16 mouse cellular contexts compared by ENCODE assay signal in genomic region chr1:33530491-33530890, GRCm38 (mm10).
"Had no signal": no experiment of that assay in that cellular context is flagged by ENCODE, and none has a peak within 500 bp of the region (broad histone marks: within the 10 kb centered on the region; RNA-seq: fewer than 3 reads in every experiment).

No protein-coding gene starts in this region.

- H3K9me3 ChIP-seq: liver, embryonic 15.5 days; midbrain, embryonic 12.5 days; neural tube, embryonic 13.5 days; neural tube, embryonic 15.5 days; stomach, embryonic 15.5 days had no signal

- H3K27ac ChIP-seq: midbrain, embryonic 12.5 days; stomach, embryonic 15.5 days; stomach, postnatal 0 days had no signal

- H3K4me1 ChIP-seq: stomach, embryonic 15.5 days had no signal

- H3K4me2 ChIP-seq: lung, embryonic 14.5 days; midbrain, embryonic 12.5 days; neural tube, embryonic 13.5 days; neural tube, embryonic 15.5 days; stomach, embryonic 15.5 days had no signal

- H3K36me3 ChIP-seq: liver, embryonic 15.5 days; midbrain, embryonic 12.5 days; neural tube, embryonic 13.5 days; neural tube, embryonic 15.5 days; stomach, embryonic 15.5 days had no signal

- DNase-seq: lung, adult 18-20 months; lung, embryonic 14.5 days; lung, postnatal 10 days; lung, postnatal 4 days; midbrain, embryonic 14.5 days; right cerebral cortex, postnatal 14 days; thymus, adult 2 months; thymus, postnatal 25 days; thymus, postnatal 4 days had no signal

- H3K4me3 ChIP-seq: liver, embryonic 15.5 days; midbrain, embryonic 12.5 days; myocyte; neural tube, embryonic 13.5 days; neural tube, embryonic 15.5 days; stomach, embryonic 15.5 days had no signal

- H3K27me3 ChIP-seq: liver, embryonic 15.5 days; midbrain, embryonic 12.5 days; neural tube, embryonic 13.5 days; neural tube, embryonic 15.5 days; stomach, embryonic 15.5 days had no signal

- H3K9ac ChIP-seq: liver, embryonic 15.5 days; lung, embryonic 14.5 days; midbrain, embryonic 12.5 days; neural tube, embryonic 13.5 days; neural tube, embryonic 15.5 days; stomach, embryonic 15.5 days had no signal
